24 mouse cellular contexts compared by ENCODE assay signal in genomic region chr2:7999444-7999843, GRCm38 (mm10).
A peak's percentile ranks its signal among the peaks of the same experiment; 100 is the strongest.
DNase-seq lines count a peak whose midpoint lies in the region; ATAC-seq and TF ChIP-seq lines count a peak whose summit lies in the region.
"Had no signal": no experiment of that assay in that cellular context is flagged by ENCODE, and none has a peak within 500 bp of the region (broad histone marks: within the 10 kb centered on the region; RNA-seq: fewer than 3 reads in every experiment).

No protein-coding gene starts in this region.

- ATAC-seq in frontal cortex, adult (ENCODE audit: low TSS enrichment) = peak; percentile 98
- ATAC-seq: forebrain, embryonic 15.5 days; hindbrain, embryonic 16.5 days; intestine, embryonic 15.5 days; Patski had no signal

- no peak overlapping the region for H3K4me3 ChIP-seq in left cerebral cortex, adult 2 months
- H3K4me3 ChIP-seq in olfactory bulb, adult 2 months (ENCODE audit: insufficient read depth, low read depth, low read length) = no peak overlapping the region
- H3K4me3 ChIP-seq: embryonic facial prominence, embryonic 12.5 days; embryonic facial prominence, embryonic 15.5 days; forebrain, embryonic 12.5 days; forebrain, embryonic 15.5 days; gastrocnemius, adult 2 months; hindbrain, embryonic 12.5 days; intestine, embryonic 15.5 days had no signal

- no peak for DNase-seq in frontal cortex, postnatal 10 days (ENCODE audit: low spot score in 2 of 2)
- DNase-seq in left cerebral cortex, adult 2 months (ENCODE audit: extremely low spot score in 1 of 2, low spot score in 2 of 2) = no peak
- no peak for DNase-seq in left cerebral cortex, adult 18-20 months (ENCODE audit: low spot score in 2 of 2)
- DNase-seq in brain, adult 2 months (ENCODE audit: low read depth, low spot score) = peak; percentile 84
- DNase-seq in cerebellum, postnatal 25 days = no peak
- DNase-seq: adrenal gland, postnatal 10 days; adrenal gland, postnatal 36 days; B cell, adult 2 months; cerebellum, adult 11 months; cerebellum, adult 2 months; cerebellum, postnatal 10 days; gastrocnemius, adult 2 months; gastrocnemius, postnatal 14 days; heart, adult 11 months had no signal

- H3K27ac ChIP-seq in left cerebral cortex, adult 2 months = peak overlapping the region; percentile 83
- H3K27ac ChIP-seq in olfactory bulb, adult 2 months (ENCODE audit: insufficient read depth, low read depth, low read length) = peak overlapping the region; percentile 80; the same call in 1 of the 2 replicates
- H3K27ac ChIP-seq: embryonic facial prominence, embryonic 12.5 days; embryonic facial prominence, embryonic 15.5 days; forebrain, embryonic 12.5 days; forebrain, embryonic 15.5 days; gastrocnemius, adult 2 months; hindbrain, embryonic 12.5 days; intestine, embryonic 15.5 days had no signal

- no peak for TF ChIP-seq CTCF in left cerebral cortex, adult 2 months (IDR thresholded peaks at IDR 0.05)
- no peak for TF ChIP-seq CTCF in olfactory bulb, adult 2 months (IDR thresholded peaks at IDR 0.05; ENCODE audit: insufficient read depth, low read depth, low read length)

- no peak for TF ChIP-seq POLR2A in olfactory bulb, adult 2 months (IDR thresholded peaks at IDR 0.05; ENCODE audit: insufficient read depth, low read depth, low read length)

- 36% methylated on average over 2 of the region's 2 CpGs for WGBS in olfactory bulb, adult 2 months

- H3K4me1 ChIP-seq in olfactory bulb, adult 2 months (ENCODE audit: control insufficient read depth, insufficient read depth, low read length) = no peaks in the 10 kb centered on the region
- H3K4me1 ChIP-seq: embryonic facial prominence, embryonic 12.5 days; embryonic facial prominence, embryonic 15.5 days; forebrain, embryonic 12.5 days; forebrain, embryonic 15.5 days; hindbrain, embryonic 12.5 days; intestine, embryonic 15.5 days had no signal

- intact Hi-C loops in left cerebral cortex, adult 2 months (cut with DNase I) = no loop called here
